Mouse (Mus musculus) forebrain, embryonic 16.5 days (tissue): ENCODE results near the gene Gm27027. TPM values are rescaled to one million over a fixed set of nuclear protein-coding genes. Genes with fewer than 3 reads are reported as not detected.

Source experiments
- ATAC-seq: fragments of 200-750 bp; cut with Nextera tagmentation; 2 replicates; pipeline ENCODE4 v1.8.0; 2017; ENCODE audit warnings: mild to moderate bottlenecking, moderate library complexity
- H3K27ac ChIP-seq: fragments of 300-500 bp; sonication (generic); 2 replicates; pipeline ENCODE4 v1.5.1; 2014; ENCODE audit warnings: low read length, control low read depth
- H3K27me3 ChIP-seq: fragments of 300-500 bp; sonication (generic); replicated peaks from 2 replicates; pipeline ENCODE4 v1.6.1; 2014; ENCODE audit warnings: low read length; ENCODE audit not compliant: control insufficient read depth, insufficient read depth
- H3K36me3 ChIP-seq: fragments of 300-500 bp; sonication (generic); 2 replicates; pipeline ENCODE4 v1.6.1; 2014; ENCODE audit not compliant: control insufficient read depth, insufficient read depth
- H3K4me1 ChIP-seq: fragments of 300-500 bp; sonication (generic); replicated peaks from 2 replicates; pipeline ENCODE4 v1.6.1; 2014; ENCODE audit warnings: low read length; ENCODE audit not compliant: control insufficient read depth, insufficient read depth
- H3K4me2 ChIP-seq: fragments of 300-500 bp; sonication (generic); 2 replicates; pipeline ENCODE4 v1.6.1; 2014; ENCODE audit warnings: mild to moderate bottlenecking, low read length, control low read depth
- H3K4me3 ChIP-seq: fragments of 300-500 bp; sonication (generic); replicated peaks from 2 replicates; pipeline ENCODE4 v1.5.1; 2014; ENCODE audit warnings: mild to moderate bottlenecking, low read length, control low read depth
- H3K9ac ChIP-seq: fragments of 300-500 bp; sonication (generic); replicated peaks from 2 replicates; pipeline ENCODE4 v1.6.1; 2014; ENCODE audit warnings: low read depth, low read length, control low read depth
- H3K9me3 ChIP-seq: fragments of 300-500 bp; sonication (generic); 2 replicates; pipeline ENCODE4 v1.6.1; 2016; ENCODE audit warnings: low read length; ENCODE audit not compliant: control insufficient read depth
- WGBS: fragments of 180-500 bp; shearing (Covaris S2); extraction: QIAGEN DNeasy Blood & Tissue Kit; methylation state at CpG from one replicate; pipeline ENCODE4 v1.1.7; 2014; 5-methylcytosine and 5-hydroxymethylcytosine counted together
- polyA plus RNA-seq: library from polyadenylated mRNA; unstranded; fragments of >200 nt; fragmentation: Nextera tagmentation; extraction: Ambion mirVana; gene quantifications from 2 replicates; pipeline ENCODE4 v1.2.1, GENCODE M21; 2015

The Gm27027 gene
- polyA plus RNA-seq, 1 experiment from 2014 or later = not detected

GRCm38 (mm10) chr2:93959346-93959745 is 36.8 kb downstream of the Gm27027 start:
- Histone ChIP-seq H3K27me3 (no peaks in the 10 kb centered on the region), H3K27ac (no peak overlapping the region), H3K36me3 (no peaks in the 10 kb centered on the region), H3K9ac (no peak overlapping the region), H3K9me3 (no peaks in the 10 kb centered on the region), H3K4me2 (no peak overlapping the region), H3K4me3 (no peak overlapping the region), H3K4me1 (peaks cover 37% of the 10 kb centered on the region)
- 83% methylated on average over 8 of the region's 8 CpGs for WGBS
- ATAC-seq = no peak

GRCm38 (mm10) chr2:93958216-93958615 is 37.9 kb downstream of the Gm27027 start:
- WGBS = 72% methylated on average over 3 of the region's 3 CpGs
- no peak overlapping the region for H3K9ac ChIP-seq
- no peak for ATAC-seq

GRCm38 (mm10) chr2:93957785-93958175 is 38.4 kb downstream of the Gm27027 start:
- no peak for ATAC-seq
- Histone ChIP-seq H3K9me3 (no peaks in the 10 kb centered on the region), H3K27me3 (no peaks in the 10 kb centered on the region), H3K9ac (peak overlapping the region; percentile 94; the same call in 1 of the 2 replicates), H3K4me2 (peak overlapping the region; percentile 91), H3K4me3 (peak overlapping the region; percentile 76), H3K27ac (peak overlapping the region; percentile 97), H3K36me3 (no peaks in the 10 kb centered on the region), H3K4me1 (peaks cover 42% of the 10 kb centered on the region)
- WGBS = 13% methylated on average over 8 of the region's 8 CpGs

More at GRCm38 (mm10) chr2:93958216-93958615, 37.9 kb downstream of the Gm27027 start:
- Histone ChIP-seq H3K4me2 (no peak overlapping the region), H3K4me1 (peaks cover 39% of the 10 kb centered on the region), H3K27me3 (no peaks in the 10 kb centered on the region), H3K36me3 (no peaks in the 10 kb centered on the region), H3K4me3 (no peak overlapping the region), H3K9me3 (no peaks in the 10 kb centered on the region), H3K27ac (peak overlapping the region; percentile 97)

GRCm38 (mm10) chr2:93956908-93957784 is 39.0 kb downstream of the Gm27027 start, which contains the start of gene Gm13889:
TSS of gene Gm13889 (minus strand) at chr2:93957201.
- Histone ChIP-seq H3K4me1 (peaks cover 42% of the 10 kb centered on the region), H3K9ac (peak within 1 kb of the TSS; percentile 94), H3K27me3 (no peaks in the 10 kb centered on the region), H3K36me3 (no peaks in the 10 kb centered on the region), H3K4me3 (peak within 1 kb of the TSS; percentile 76), H3K4me2 (peak within 1 kb of the TSS; percentile 91), H3K9me3 (no peaks in the 10 kb centered on the region), H3K27ac (peak within 1 kb of the TSS; percentile 97)
- WGBS = under 1% methylated on average over 50 of the region's 62 CpGs
- ATAC-seq = peak; percentile 83

GRCm38 (mm10) chr2:93956331-93956801 is 39.8 kb downstream of the Gm27027 start:
- Histone ChIP-seq H3K27ac (peak overlapping the region; percentile 97), H3K4me3 (peak overlapping the region; percentile 76), H3K4me2 (peak overlapping the region; percentile 91), H3K9ac (peak overlapping the region; percentile 94), H3K4me1 (peaks cover 42% of the 10 kb centered on the region), H3K27me3 (no peaks in the 10 kb centered on the region), H3K9me3 (no peaks in the 10 kb centered on the region), H3K36me3 (no peaks in the 10 kb centered on the region)
- under 1% methylated on average over 38 of the region's 44 CpGs for WGBS
- ATAC-seq = peak; percentile 34

- ATAC-seq = no peak
- peak overlapping the region; percentile 94 for H3K9ac ChIP-seq
- peaks cover 42% of the 10 kb centered on the region for H3K4me1 ChIP-seq
- peak overlapping the region; percentile 91 for H3K4me2 ChIP-seq
- no peaks in the 10 kb centered on the region for H3K27me3 ChIP-seq
- H3K36me3 ChIP-seq = no peaks in the 10 kb centered on the region
- peak overlapping the region; percentile 97 for H3K27ac ChIP-seq
- H3K9me3 ChIP-seq = no peaks in the 10 kb centered on the region
- peak overlapping the region; percentile 76 for H3K4me3 ChIP-seq
- WGBS = 0% methylated on average over 31 of the region's 31 CpGs
These were observed 40.3 kb downstream of the Gm27027 start for GRCm38 (mm10) chr2:93955886-93956285.

- Histone ChIP-seq H3K9ac (peak overlapping the region; percentile 94), H3K9me3 (no peaks in the 10 kb centered on the region), H3K36me3 (no peaks in the 10 kb centered on the region), H3K27ac (peak overlapping the region; percentile 97), H3K27me3 (no peaks in the 10 kb centered on the region), H3K4me2 (peak overlapping the region; percentile 91), H3K4me1 (peaks cover 42% of the 10 kb centered on the region), H3K4me3 (peak overlapping the region; percentile 76)
- no peak for ATAC-seq
- under 1% methylated on average over 32 of the region's 32 CpGs for WGBS
These were observed 41.2 kb downstream of the Gm27027 start for GRCm38 (mm10) chr2:93954781-93955578.

- ATAC-seq = no peak
- peak overlapping the region; percentile 31; the same call in 1 of the 2 replicates for H3K27ac ChIP-seq
- no peaks in the 10 kb centered on the region for H3K9me3 ChIP-seq
- 0 out of 2 replicates have a peak overlapping the region, but pooled peaks have one; percentile 4 for H3K9ac ChIP-seq
- peaks cover 41% of the 10 kb centered on the region for H3K4me1 ChIP-seq
- 60% methylated on average over 9 of the region's 9 CpGs for WGBS
- peak overlapping the region; percentile 91 for H3K4me2 ChIP-seq
- no peaks in the 10 kb centered on the region for H3K27me3 ChIP-seq
- H3K36me3 ChIP-seq = no peaks in the 10 kb centered on the region
- H3K4me3 ChIP-seq = peak overlapping the region; percentile 76
These were observed 42.4 kb downstream of the Gm27027 start for GRCm38 (mm10) chr2:93953726-93954125.

- H3K27ac ChIP-seq = no peak overlapping the region
- 35% methylated on average over 5 of the region's 5 CpGs for WGBS
- H3K9ac ChIP-seq = no peak overlapping the region
These were observed 49.2 kb downstream of the Gm27027 start for GRCm38 (mm10) chr2:93946976-93947375.

More at GRCm38 (mm10) chr2:93946976-93947375, 49.2 kb downstream of the Gm27027 start:
- H3K4me1 ChIP-seq = no peaks in the 10 kb centered on the region
- no peak for ATAC-seq
- no peak overlapping the region for H3K4me2 ChIP-seq
- peaks cover 7% of the 10 kb centered on the region for H3K9me3 ChIP-seq
- no peaks in the 10 kb centered on the region for H3K36me3 ChIP-seq
- no peaks in the 10 kb centered on the region for H3K27me3 ChIP-seq
- H3K4me3 ChIP-seq = no peak overlapping the region
